Mouse (Mus musculus) CH12.LX (cell line): Measurements from ENCODE around the gene Col5a3. TPM values are rescaled to one million over a fixed set of nuclear protein-coding genes. Genes with fewer than 3 reads are reported as not detected.

Experiments
- DNase-seq: peaks from one replicate; pipeline ENCODE4 v3.0.0-alpha.2; 2013; ENCODE audit errors: extremely low read depth
- H3K27ac ChIP-seq: 2 replicates; pipeline ENCODE4 v1.5.1; 2012; ENCODE audit warnings: low read depth, mild to moderate bottlenecking, control low read depth, moderate library complexity; ENCODE audit not compliant: insufficient read depth
- H3K27me3 ChIP-seq: replicated peaks from 2 replicates; pipeline ENCODE3; 2012; ENCODE audit warnings: inconsistent platforms
- H3K36me3 ChIP-seq, 2 experiments: replicated peaks in 1 of 2; 2 replicates each; pipeline versions ENCODE3 to v1.6.1; 2012; ENCODE audit warnings: inconsistent platforms in 1 of 2, low read length in 1 of 2, mild to moderate bottlenecking in 1 of 2, mixed read lengths in 1 of 2, moderate library complexity in 1 of 2; ENCODE audit not compliant: control insufficient read depth in 1 of 2, insufficient read depth in 1 of 2
- H3K4me1 ChIP-seq, 2 experiments: 2 replicates each; pipeline ENCODE4 v1.6.1; 2012; ENCODE audit warnings: inconsistent platforms in 1 of 2, moderate library complexity in 1 of 2; ENCODE audit not compliant: insufficient read depth in 2 of 2, control insufficient read depth in 1 of 2
- H3K4me2 ChIP-seq: 2 replicates; pipeline ENCODE4 v1.6.1; 2012; ENCODE audit warnings: low read depth, mild to moderate bottlenecking, control low read depth; ENCODE audit not compliant: poor library complexity, insufficient read depth, severe bottlenecking
- H3K4me3 ChIP-seq, 3 experiments: fragments of 150-350 bp in 1 of 3; sonication (generic) in 1 of 3; replicated peaks in 1 of 3; 2 replicates each; pipeline versions ENCODE3 to v1.5.1; 2011 to 2012; ENCODE audit warnings: low read depth in 2 of 3, low read length in 2 of 3, mild to moderate bottlenecking in 2 of 3, moderate library complexity in 2 of 3, control low read depth in 1 of 3, improper control_type of control experiment in 1 of 3, inconsistent platforms in 1 of 3, mixed read lengths in 1 of 3; ENCODE audit not compliant: poor library complexity in 1 of 3
- H3K79me2 ChIP-seq: replicated peaks from 2 replicates; pipeline ENCODE4 v1.6.1; 2012; ENCODE audit warnings: mild to moderate bottlenecking, moderate library complexity; ENCODE audit not compliant: control insufficient read depth, poor library complexity, insufficient read depth, severe bottlenecking; ENCODE audit errors: extremely low read depth
- H3K9ac ChIP-seq: 2 replicates; pipeline ENCODE4 v1.6.1; 2012; ENCODE audit warnings: low read depth, mild to moderate bottlenecking, control low read depth, moderate library complexity; ENCODE audit not compliant: insufficient read depth
- H3K9me3 ChIP-seq: replicated peaks from 2 replicates; pipeline ENCODE3; 2012; ENCODE audit warnings: low read length, inconsistent platforms, mixed read lengths
- CTCF ChIP-seq, 2 experiments: IDR thresholded peaks in 1 of 2; conservative IDR thresholded peaks in 1 of 2; 2 replicates each; pipeline ENCODE4 v1.5.1; 2011 to 2012; ENCODE audit warnings: low read depth in 2 of 2, low read length in 2 of 2, improper control_type of control experiment in 1 of 2, inconsistent platforms in 1 of 2, mild to moderate bottlenecking in 1 of 2, moderate library complexity in 1 of 2
- EP300 ChIP-seq: IDR thresholded peaks from 2 replicates; pipeline ENCODE4 v1.6.1; 2011; ENCODE audit warnings: low read length, improper control_type of control experiment
- ETS1 ChIP-seq: conservative IDR thresholded peaks from 2 replicates; pipeline ENCODE4 v1.6.1; 2012; ENCODE audit warnings: low read depth, mild to moderate bottlenecking, inconsistent platforms, low read length, improper control_type of control experiment, moderate library complexity
- HCFC1 ChIP-seq: IDR thresholded peaks from 2 replicates; pipeline ENCODE4 v1.6.1; 2012; ENCODE audit warnings: low read depth, mild to moderate bottlenecking, inconsistent platforms, low read length, improper control_type of control experiment
- IRF4 ChIP-seq: IDR thresholded peaks from 2 replicates; pipeline ENCODE4 v1.6.1; 2014; ENCODE audit warnings: low read depth, mild to moderate bottlenecking, inconsistent platforms, low read length, improper control_type of control experiment
- JUN ChIP-seq: IDR thresholded peaks from 2 replicates; pipeline ENCODE4 v1.6.1; 2011; ENCODE audit warnings: low read depth, mild to moderate bottlenecking, low read length, improper control_type of control experiment, moderate library complexity; ENCODE audit not compliant: insufficient read depth
- MAFK ChIP-seq: IDR thresholded peaks from 2 replicates; pipeline ENCODE4 v1.6.1; 2011; ENCODE audit warnings: low read length, improper control_type of control experiment; ENCODE audit not compliant: insufficient replicate concordance
- MXI1 ChIP-seq: IDR thresholded peaks from 2 replicates; pipeline ENCODE4 v1.6.1; 2011; ENCODE audit warnings: mild to moderate bottlenecking, low read depth, low read length, improper control_type of control experiment
- NRF1 ChIP-seq: IDR thresholded peaks from 2 replicates; pipeline ENCODE4 v1.6.1; 2014; ENCODE audit warnings: low read depth, mild to moderate bottlenecking, inconsistent platforms, low read length, improper control_type of control experiment, moderate library complexity
- PAX5 ChIP-seq: IDR thresholded peaks from 2 replicates; pipeline ENCODE4 v1.6.1; 2012; ENCODE audit warnings: low read length, inconsistent platforms, mixed read lengths
- RAD21 ChIP-seq: IDR thresholded peaks from 2 replicates; pipeline ENCODE4 v1.6.1; 2011; ENCODE audit warnings: low read depth, mild to moderate bottlenecking, low read length, improper control_type of control experiment, moderate library complexity
- SMC3 ChIP-seq: IDR thresholded peaks from 2 replicates; pipeline ENCODE4 v1.6.1; 2011; ENCODE audit warnings: low read depth, low read length, improper control_type of control experiment
- UBTF ChIP-seq: IDR thresholded peaks from 2 replicates; pipeline ENCODE4 v1.6.1; 2012; ENCODE audit warnings: low read depth, mild to moderate bottlenecking, inconsistent platforms, low read length, improper control_type of control experiment, moderate library complexity
- USF2 ChIP-seq: conservative IDR thresholded peaks from 2 replicates; pipeline ENCODE4 v1.6.1; 2011; ENCODE audit warnings: low read depth, low read length, improper control_type of control experiment
- ZC3H11A ChIP-seq: IDR thresholded peaks from 2 replicates; pipeline ENCODE4 v1.6.1; 2012; ENCODE audit warnings: low read depth, mild to moderate bottlenecking, inconsistent platforms, low read length, improper control_type of control experiment
- ZNF384 ChIP-seq: IDR thresholded peaks from 2 replicates; pipeline ENCODE4 v1.6.1; 2012; ENCODE audit warnings: low read depth, low read length, improper control_type of control experiment, inconsistent platforms
- dilution Hi-C: fragments of 300-500 bp; cut with MboI; formaldehyde crosslinking; loops from 2 replicates; pipeline ENCODE4 v1.14.3; 2020; ENCODE audit warnings: low sequenced_read_pairs; ENCODE audit not compliant: extremely low pct_unique_long_range_greater_than_20kb, extremely low pct_ligation_motif_present
- in situ Hi-C: fragments of 300-500 bp; cut with MboI; formaldehyde crosslinking; loops from 3 replicates; pipeline ENCODE4 v1.14.3; 2019; ENCODE audit warnings: low sequenced_read_pairs, low pct_ligation_motif_present, low pct_unique_long_range_greater_than_20kb, mixed read lengths
- polyA plus RNA-seq: library from polyadenylated mRNA; unstranded; fragments of >175 nt; gene quantifications from 2 replicates; pipeline ENCODE4 v1.2.1, GENCODE M21; 2012; ENCODE audit warnings: low read depth; ENCODE audit not compliant: insufficient read length
- total RNA-seq, 2 experiments: library from RNA; depleted of rRNA; stranded (reverse); fragments of 300-350 nt in 1 of 2; fragments of >200 nt in 1 of 2; gene quantifications; 2 replicates each; pipeline ENCODE4 v1.2.3; 2012 to 2014

Col5a3 gene
- total and polyA plus RNA-seq, 3 experiments = 0.25 TPM; not detected in 2

- H3K4me1 ChIP-seq = peaks cover 9 to 16% of the 10 kb centered on the region in 2 experiments
- H3K9ac ChIP-seq = no peak overlapping the region
- no peaks in the 10 kb centered on the region for H3K9me3 ChIP-seq
- dilution Hi-C loops = no loop called here
- in situ Hi-C loops = loop anchor here (5.0 kb wide), 1 partner anchor 47 kb away; no protein-coding TSS in a partner anchor
- no peak overlapping the region for H3K4me3 ChIP-seq
- H3K36me3 ChIP-seq = no peaks in the 10 kb centered on the region
- peaks cover 90% of the 10 kb centered on the region for H3K27me3 ChIP-seq
- TF ChIP-seq PAX5 = no peak
- peak; percentile 86 to 98 for TF ChIP-seq CTCF (conservative IDR thresholded peaks at IDR 0.05 in 1 of 2, IDR thresholded peaks at IDR 0.05 in 1 of 2; ENCODE audit: low read depth in 2 of 2, low read length in 2 of 2)
- no peak for TF ChIP-seq IRF4
- peak; percentile 62 for TF ChIP-seq RAD21
- TF ChIP-seq JUN = no peak
- TF ChIP-seq SMC3 = peak; percentile 75
- TF ChIP-seq ETS1 = no peak
- TF ChIP-seq NRF1 = no peak
- no peak for TF ChIP-seq MXI1
- no peak for TF ChIP-seq HCFC1
- TF ChIP-seq EP300 = no peak
- TF ChIP-seq USF2 = no peak
- no peak overlapping the region for H3K4me2 ChIP-seq
- H3K79me2 ChIP-seq = no peaks in the 10 kb centered on the region
- DNase-seq = peak; percentile 68
- H3K27ac ChIP-seq = no peak overlapping the region
These were observed 10.4 kb downstream of the Col5a3 start for GRCm38 (mm10) chr9:20804266-20805158.

GRCm38 (mm10) chr9:20794108-20794806 lies 20.6 kb downstream of the Col5a3 start:
- H3K27ac ChIP-seq = no peak overlapping the region
- no peaks in the 10 kb centered on the region for H3K79me2 ChIP-seq
- in situ Hi-C loops = no loop called here
- H3K4me3 ChIP-seq = no peak overlapping the region
- H3K36me3 ChIP-seq = no peaks in the 10 kb centered on the region
- H3K27me3 ChIP-seq = peaks cover 89% of the 10 kb centered on the region
- dilution Hi-C loops = no loop called here
- H3K9ac ChIP-seq = no peak overlapping the region
- H3K4me2 ChIP-seq = no peak overlapping the region
- H3K4me1 ChIP-seq = no peaks in the 10 kb centered on the region
- no peaks in the 10 kb centered on the region for H3K9me3 ChIP-seq
- no peak for DNase-seq
- no peak for TF ChIP-seq SMC3
- no peak for TF ChIP-seq UBTF
- no peak for TF ChIP-seq ZC3H11A
- no peak for TF ChIP-seq CTCF (conservative IDR thresholded peaks at IDR 0.05 in 1 of 2, IDR thresholded peaks at IDR 0.05 in 1 of 2; ENCODE audit: low read depth in 2 of 2, low read length in 2 of 2)
- no peak for TF ChIP-seq HCFC1
- no peak for TF ChIP-seq MAFK
- TF ChIP-seq ZNF384 = no peak
- no peak for TF ChIP-seq NRF1
- TF ChIP-seq IRF4 = no peak
- TF ChIP-seq, all 38 proteins: peak for 0
